Mouse (Mus musculus): ENCODE data around the gene Gadd45b. TPM values are rescaled to one million over a fixed set of nuclear protein-coding genes. Genes with fewer than 3 reads are reported as not detected.

The Gadd45b gene
- total and polyA plus RNA-seq, 3 experiments = 14.9 to 52.5 (median 24.4) TPM

DNA sequence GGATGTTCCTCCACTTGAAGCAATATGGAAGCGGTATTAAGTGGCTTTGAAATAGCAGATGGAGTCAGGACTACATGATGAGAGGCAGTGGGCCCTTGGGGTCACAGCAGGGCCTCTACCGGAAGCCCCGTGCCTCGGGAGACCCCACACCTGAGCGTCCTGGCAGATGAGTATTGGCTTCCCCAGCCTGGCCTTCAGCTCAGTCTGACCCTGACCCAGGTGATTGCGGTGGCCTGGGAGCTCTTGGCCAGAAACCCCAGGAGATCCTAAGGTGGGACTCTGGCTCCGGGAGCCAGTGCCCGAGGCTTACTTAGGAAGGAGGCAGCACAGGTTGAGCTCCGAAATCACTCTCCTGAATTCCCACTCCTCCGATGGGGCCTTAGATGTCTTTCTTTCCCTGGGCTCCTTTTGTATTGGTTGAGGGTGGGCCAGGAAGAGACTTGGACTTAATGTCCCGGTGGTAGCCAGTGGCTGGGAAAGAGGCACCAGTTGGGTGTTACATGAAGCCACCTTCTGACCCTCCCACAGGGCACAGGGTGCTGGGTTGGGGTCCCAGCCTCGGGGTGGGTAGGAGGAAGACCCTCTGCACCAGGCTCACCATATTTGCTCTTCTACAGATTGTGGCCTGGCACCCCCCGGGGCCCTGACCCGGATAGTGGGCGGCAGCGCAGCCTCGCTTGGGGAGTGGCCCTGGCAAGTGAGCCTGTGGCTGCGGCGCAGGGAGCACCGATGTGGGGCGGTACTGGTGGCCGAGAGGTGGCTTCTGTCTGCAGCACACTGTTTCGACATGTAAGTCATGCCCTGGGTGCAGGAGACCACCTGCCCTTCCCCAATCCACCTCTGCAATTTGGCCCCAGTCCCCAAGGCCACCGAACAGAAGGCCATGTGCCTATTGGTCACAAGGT, 33.0 kb upstream of the Gadd45b start:
- dilution Hi-C loops (cut with MboI; ENCODE audit: extremely low pct_ligation_motif_present, extremely low pct_unique_long_range_greater_than_20kb, low sequenced_read_pairs) (no loop called here), in situ Hi-C loops (cut with MboI; ENCODE audit: low pct_ligation_motif_present, low pct_unique_long_range_greater_than_20kb, low sequenced_read_pairs) (no loop called here)
- DNase-seq (ENCODE audit: extremely low read depth) = no peak
- Histone ChIP-seq H3K27ac (ENCODE audit: insufficient read depth, low read depth) (no peak overlapping the region), H3K4me1 (ENCODE audit: control insufficient read depth in 1 of 2, insufficient read depth in 2 of 2) (peaks cover 8 to 21% of the 10 kb centered on the region in 2 experiments; a peak in 3 of 4 replicates), H3K9me3 (replicated peaks; ENCODE audit: low read length) (peaks cover 11% of the 10 kb centered on the region), H3K36me3 (replicated peaks in 1 of 2; ENCODE audit: control insufficient read depth in 1 of 2, insufficient read depth in 1 of 2, low read length in 1 of 2) (peaks cover 21 to 38% of the 10 kb centered on the region in 2 experiments), H3K79me2 (replicated peaks; ENCODE audit: control insufficient read depth, extremely low read depth, insufficient read depth, poor library complexity, severe bottlenecking) (peaks cover 10% of the 10 kb centered on the region; the same call in 1 of the 2 replicates), H3K4me3 (replicated peaks in 1 of 3; ENCODE audit: low read depth in 2 of 3, low read length in 2 of 3, poor library complexity in 1 of 3) (no peak overlapping the region), H3K27me3 (replicated peaks) (no peaks in the 10 kb centered on the region), H3K4me2 (ENCODE audit: insufficient read depth, low read depth, poor library complexity, severe bottlenecking) (no peak overlapping the region), H3K9ac (ENCODE audit: insufficient read depth, low read depth) (no peak overlapping the region)
- TF ChIP-seq JUND (conservative IDR thresholded peaks at IDR 0.05; ENCODE audit: low read depth, low read length) (no peak), MXI1 (IDR thresholded peaks at IDR 0.05; ENCODE audit: low read depth, low read length) (no peak), BHLHE40 (IDR thresholded peaks at IDR 0.05; ENCODE audit: low read depth, low read length) (no peak), NELFE (IDR thresholded peaks at IDR 0.05; ENCODE audit: low read depth, low read length) (no peak), RAD21 (IDR thresholded peaks at IDR 0.05; ENCODE audit: low read depth, low read length) (no peak), RCOR1 (conservative IDR thresholded peaks at IDR 0.05; ENCODE audit: low read depth, low read length) (no peak), ETS1 (conservative IDR thresholded peaks at IDR 0.05; ENCODE audit: low read depth, low read length) (no peak), EP300 (IDR thresholded peaks at IDR 0.05; ENCODE audit: low read length) (no peak), POLR2AphosphoS2 (IDR thresholded peaks at IDR 0.05; ENCODE audit: low read depth, low read length) (no peak), JUN (IDR thresholded peaks at IDR 0.05; ENCODE audit: insufficient read depth, low read depth, low read length) (no peak), ZC3H11A (IDR thresholded peaks at IDR 0.05; ENCODE audit: low read depth, low read length) (no peak), USF2 (conservative IDR thresholded peaks at IDR 0.05; ENCODE audit: low read depth, low read length) (no peak)

DNA sequence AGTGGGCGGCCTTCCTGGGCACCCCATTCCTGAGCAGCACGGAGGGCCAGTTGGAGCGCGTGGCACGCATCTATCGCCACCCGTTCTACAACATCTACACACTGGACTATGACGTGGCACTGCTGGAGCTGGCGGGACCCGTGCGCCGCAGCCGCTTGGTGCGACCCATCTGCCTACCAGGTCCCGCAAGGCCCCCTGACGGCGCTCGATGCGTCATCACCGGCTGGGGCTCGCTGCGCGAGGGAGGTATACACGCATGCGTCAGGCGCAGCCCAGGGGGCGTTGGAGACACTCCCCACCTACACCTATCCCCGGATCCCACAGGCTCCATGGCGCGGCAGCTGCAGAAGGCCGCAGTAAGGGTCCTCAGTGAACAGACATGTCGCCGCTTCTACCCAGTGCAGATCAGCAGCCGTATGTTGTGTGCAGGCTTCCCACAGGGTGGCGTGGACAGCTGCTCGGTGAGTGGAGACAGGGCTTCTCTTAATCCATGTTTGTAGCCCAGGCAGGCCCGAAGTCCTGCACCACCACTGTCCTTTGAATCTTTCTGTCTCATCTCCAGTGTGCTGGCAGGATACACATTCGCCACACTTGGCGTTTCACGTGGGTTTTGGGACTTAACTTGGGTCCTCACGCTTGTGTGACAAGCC, 31.9 kb upstream of the Gadd45b start:
- no peak overlapping the region for H3K9ac ChIP-seq (ENCODE audit: insufficient read depth, low read depth)
- dilution Hi-C loops (cut with MboI; ENCODE audit: extremely low pct_ligation_motif_present, extremely low pct_unique_long_range_greater_than_20kb, low sequenced_read_pairs) = no loop called here
- peaks cover 10% of the 10 kb centered on the region; the same call in 1 of the 2 replicates for H3K79me2 ChIP-seq (replicated peaks; ENCODE audit: control insufficient read depth, extremely low read depth, insufficient read depth, poor library complexity, severe bottlenecking)
- H3K36me3 ChIP-seq (replicated peaks in 1 of 2; ENCODE audit: control insufficient read depth in 1 of 2, insufficient read depth in 1 of 2, low read length in 1 of 2) = peaks cover 23 to 50% of the 10 kb centered on the region in 2 experiments
- no peak overlapping the region for H3K27ac ChIP-seq (ENCODE audit: insufficient read depth, low read depth)
- no peaks in the 10 kb centered on the region for H3K27me3 ChIP-seq (replicated peaks)
- in situ Hi-C loops (cut with MboI; ENCODE audit: low pct_ligation_motif_present, low pct_unique_long_range_greater_than_20kb, low sequenced_read_pairs) = no loop called here
- peaks cover 2% of the 10 kb centered on the region for H3K9me3 ChIP-seq (replicated peaks; ENCODE audit: low read length)
- TF ChIP-seq POLR2A (IDR thresholded peaks at IDR 0.05; ENCODE audit: low read depth, low read length) (0 out of 2 replicates have a peak, but pooled peaks have one; percentile 27), E2F4 (IDR thresholded peaks at IDR 0.05; ENCODE audit: insufficient replicate concordance, low read depth, low read length) (no peak)
- no peak overlapping the region for H3K4me2 ChIP-seq (ENCODE audit: insufficient read depth, low read depth, poor library complexity, severe bottlenecking)
- no peak for DNase-seq (ENCODE audit: extremely low read depth)
- peaks cover 8 to 21% of the 10 kb centered on the region in 2 experiments; a peak in 3 of 4 replicates for H3K4me1 ChIP-seq (ENCODE audit: control insufficient read depth in 1 of 2, insufficient read depth in 2 of 2)
- H3K4me3 ChIP-seq (replicated peaks in 1 of 3; ENCODE audit: low read depth in 2 of 3, low read length in 2 of 3, poor library complexity in 1 of 3) = no peak overlapping the region

All from CH12.LX (cell line).